Mouse (Mus musculus) heart, embryonic 12.5 days (tissue): ENCODE measurements at regions not wholly inside any gene's neighbourhood (a gene's known extent, or its start where the extent isn't known, plus 50 kb on each side); places are given as distances from the start of the nearest gene placed in this dataset.

Experiments used
- ATAC-seq: fragments of 200-750 bp; cut with Nextera tagmentation; 2 replicates; pipeline ENCODE4 v1.8.0; 2017; ENCODE audit warnings: moderate TSS enrichment, moderate library complexity; ENCODE audit not compliant: insufficient number of reproducible peaks, low FRiP score
- H3K27ac ChIP-seq: fragments of 300-500 bp; sonication (generic); 2 replicates; pipeline ENCODE4 v1.5.1; 2016; ENCODE audit warnings: mild to moderate bottlenecking, moderate library complexity; ENCODE audit not compliant: poor library complexity, severe bottlenecking
- H3K27me3 ChIP-seq: fragments of 300-500 bp; sonication (generic); replicated peaks from 2 replicates; pipeline ENCODE4 v1.6.1; 2016; ENCODE audit warnings: mild to moderate bottlenecking, moderate library complexity
- H3K36me3 ChIP-seq: fragments of 300-500 bp; sonication (generic); 2 replicates; pipeline ENCODE4 v1.6.1; 2016; ENCODE audit warnings: mild to moderate bottlenecking, moderate library complexity
- H3K4me1 ChIP-seq: fragments of 300-500 bp; sonication (generic); replicated peaks from 2 replicates; pipeline ENCODE4 v1.6.1; 2016; ENCODE audit warnings: mild to moderate bottlenecking
- H3K4me2 ChIP-seq: fragments of 300-500 bp; sonication (generic); 2 replicates; pipeline ENCODE4 v1.6.1; 2016; ENCODE audit warnings: mild to moderate bottlenecking, moderate library complexity
- H3K4me3 ChIP-seq: fragments of 300-500 bp; sonication (generic); 2 replicates; pipeline ENCODE4 v1.5.1; 2016; ENCODE audit warnings: mild to moderate bottlenecking
- H3K9ac ChIP-seq: fragments of 300-500 bp; sonication (generic); 2 replicates; pipeline ENCODE4 v1.6.1; 2016; ENCODE audit warnings: mild to moderate bottlenecking, moderate library complexity
- H3K9me3 ChIP-seq: fragments of 300-500 bp; sonication (generic); replicated peaks from 2 replicates; pipeline ENCODE4 v1.6.1; 2016; ENCODE audit warnings: mild to moderate bottlenecking, moderate library complexity
- WGBS: fragments of 180-500 bp; shearing (Covaris S2); methylation state at CpG from one replicate; pipeline ENCODE4 v1.1.7; 2016; 5-methylcytosine and 5-hydroxymethylcytosine counted together

- H3K36me3 ChIP-seq: no peaks in the 10 kb centered on the region
- H3K27ac ChIP-seq: no peak overlapping the region
- H3K4me1 ChIP-seq: no peaks in the 10 kb centered on the region
- no peak overlapping the region for H3K4me3 ChIP-seq
- no peak for ATAC-seq
- H3K4me2 ChIP-seq: no peak overlapping the region
- no peak overlapping the region for H3K9ac ChIP-seq
- H3K27me3 ChIP-seq: no peaks in the 10 kb centered on the region
- H3K9me3 ChIP-seq: no peaks in the 10 kb centered on the region
- WGBS: 77% methylated on average over 8 of the region's 8 CpGs
These were observed 489.6 kb upstream of the Gm19410 start for GRCm38 (mm10) chr8:35275972-35276371.

- no peak overlapping the region for H3K9ac ChIP-seq
- H3K27ac ChIP-seq: no peak overlapping the region
- H3K4me2 ChIP-seq: no peak overlapping the region
- WGBS: 74% methylated on average over 7 of the region's 7 CpGs
- H3K36me3 ChIP-seq: no peaks in the 10 kb centered on the region
- no peaks in the 10 kb centered on the region for H3K4me1 ChIP-seq
- no peak overlapping the region for H3K4me3 ChIP-seq
- H3K9me3 ChIP-seq: no peaks in the 10 kb centered on the region
- ATAC-seq: no peak
- H3K27me3 ChIP-seq: no peaks in the 10 kb centered on the region
These were observed 489.1 kb upstream of the Gm19410 start for GRCm38 (mm10) chr8:35276460-35276859.

GRCm38 (mm10) chr8:35278946-35279345 lies 486.6 kb upstream of the Gm19410 start:
- Histone ChIP-seq H3K4me3 (no peak overlapping the region), H3K4me2 (no peak overlapping the region), H3K9me3 (no peaks in the 10 kb centered on the region), H3K36me3 (no peaks in the 10 kb centered on the region), H3K27ac (no peak overlapping the region), H3K27me3 (no peaks in the 10 kb centered on the region), H3K4me1 (no peaks in the 10 kb centered on the region), H3K9ac (no peak overlapping the region)
- ATAC-seq: no peak
- WGBS: 86% methylated on average over 8 of the region's 8 CpGs

GRCm38 (mm10) chr8:35280741-35281140 lies 484.8 kb upstream of the Gm19410 start:
- Histone ChIP-seq H3K27ac (no peak overlapping the region), H3K36me3 (no peaks in the 10 kb centered on the region), H3K4me3 (no peak overlapping the region), H3K9ac (no peak overlapping the region), H3K4me2 (no peak overlapping the region), H3K9me3 (no peaks in the 10 kb centered on the region), H3K27me3 (no peaks in the 10 kb centered on the region), H3K4me1 (no peaks in the 10 kb centered on the region)
- 74% methylated on average over 6 of the region's 6 CpGs for whole genome bisulfite sequencing
- ATAC-seq: no peak

GRCm38 (mm10) chr8:35283366-35283765 lies 482.2 kb upstream of the Gm19410 start:
- 82% methylated on average over 9 of the region's 9 CpGs for WGBS
- ATAC-seq: no peak

GRCm38 (mm10) chr8:35289018-35289417 lies 476.6 kb upstream of the Gm19410 start:
- Histone ChIP-seq H3K4me2 (no peak overlapping the region), H3K4me3 (no peak overlapping the region), H3K4me1 (peaks cover 13% of the 10 kb centered on the region), H3K9ac (no peak overlapping the region), H3K27ac (no peak overlapping the region), H3K9me3 (peaks cover 4% of the 10 kb centered on the region), H3K27me3 (no peaks in the 10 kb centered on the region), H3K36me3 (no peaks in the 10 kb centered on the region)
- ATAC-seq: no peak
- WGBS: 61% methylated on average over 5 of the region's 5 CpGs

More at GRCm38 (mm10) chr8:35283366-35283765, 482.2 kb upstream of the Gm19410 start:
- Histone ChIP-seq H3K9ac (no peak overlapping the region), H3K36me3 (no peaks in the 10 kb centered on the region), H3K27ac (no peak overlapping the region), H3K27me3 (no peaks in the 10 kb centered on the region), H3K9me3 (peaks cover 4% of the 10 kb centered on the region), H3K4me1 (no peaks in the 10 kb centered on the region), H3K4me2 (no peak overlapping the region), H3K4me3 (no peak overlapping the region)

GRCm38 (mm10) chr8:35289967-35290366 lies 475.6 kb upstream of the Gm19410 start:
- H3K27me3 ChIP-seq: no peaks in the 10 kb centered on the region
- WGBS: 42% methylated on average over 4 of the region's 4 CpGs
- no peaks in the 10 kb centered on the region for H3K36me3 ChIP-seq
- H3K4me2 ChIP-seq: no peak overlapping the region
- no peak overlapping the region for H3K4me3 ChIP-seq
- ATAC-seq: no peak; the same call in 1 of the 2 replicates
- H3K9ac ChIP-seq: no peak overlapping the region
- peak overlapping the region; percentile 13; the same call in 1 of the 2 replicates for H3K27ac ChIP-seq
- peaks cover 4% of the 10 kb centered on the region for H3K9me3 ChIP-seq
- peaks cover 13% of the 10 kb centered on the region for H3K4me1 ChIP-seq

- H3K9me3 ChIP-seq: no peaks in the 10 kb centered on the region; the same call in 1 of the 2 replicates
- no peak overlapping the region for H3K27ac ChIP-seq
- WGBS: 73% methylated on average over 14 of the region's 14 CpGs
- H3K36me3 ChIP-seq: no peaks in the 10 kb centered on the region
- no peak overlapping the region for H3K9ac ChIP-seq
- no peak overlapping the region for H3K4me2 ChIP-seq
- peaks cover 13% of the 10 kb centered on the region for H3K4me1 ChIP-seq
- no peak overlapping the region for H3K4me3 ChIP-seq
- no peaks in the 10 kb centered on the region for H3K27me3 ChIP-seq
- no peak for ATAC-seq
These were observed 472.0 kb upstream of the Gm19410 start for GRCm38 (mm10) chr8:35293437-35294126.

- H3K27ac ChIP-seq: no peak overlapping the region
- H3K36me3 ChIP-seq: no peaks in the 10 kb centered on the region
- no peak overlapping the region for H3K4me2 ChIP-seq
- no peak for ATAC-seq
- H3K9me3 ChIP-seq: no peaks in the 10 kb centered on the region; the same call in 1 of the 2 replicates
- H3K9ac ChIP-seq: no peak overlapping the region
- 83% methylated on average over 6 of the region's 6 CpGs for WGBS
- no peak overlapping the region for H3K4me3 ChIP-seq
- H3K4me1 ChIP-seq: 0 out of 2 replicates have a peak, but pooled peaks cover 4% of the 10 kb centered on the region
- H3K27me3 ChIP-seq: no peaks in the 10 kb centered on the region
These were observed 468.7 kb upstream of the Gm19410 start for GRCm38 (mm10) chr8:35296936-35297335.

GRCm38 (mm10) chr8:35299088-35299487 lies 466.5 kb upstream of the Gm19410 start:
- H3K4me3 ChIP-seq: no peak overlapping the region
- H3K4me2 ChIP-seq: no peak overlapping the region
- no peak for ATAC-seq
- no peak overlapping the region for H3K9ac ChIP-seq
- 0 out of 2 replicates have a peak, but pooled peaks cover 4% of the 10 kb centered on the region for H3K4me1 ChIP-seq
- WGBS: 77% methylated on average over 9 of the region's 9 CpGs
- no peaks in the 10 kb centered on the region for H3K9me3 ChIP-seq
- H3K36me3 ChIP-seq: no peaks in the 10 kb centered on the region
- no peaks in the 10 kb centered on the region for H3K27me3 ChIP-seq
- H3K27ac ChIP-seq: no peak overlapping the region

GRCm38 (mm10) chr8:35300359-35300758 lies 465.2 kb upstream of the Gm19410 start:
- no peak for ATAC-seq
- Histone ChIP-seq H3K9me3 (peaks cover 8% of the 10 kb centered on the region), H3K27ac (no peak overlapping the region), H3K36me3 (no peaks in the 10 kb centered on the region), H3K4me1 (0 out of 2 replicates have a peak, but pooled peaks cover 4% of the 10 kb centered on the region), H3K4me3 (no peak overlapping the region), H3K27me3 (no peaks in the 10 kb centered on the region), H3K4me2 (no peak overlapping the region), H3K9ac (no peak overlapping the region)
- WGBS: 74% methylated on average over 3 of the region's 3 CpGs
